Mouse (Mus musculus): ENCODE measurements around the gene Dstyk. TPM values are rescaled to one million over a fixed set of nuclear protein-coding genes. Genes with fewer than 3 reads are reported as not detected.

The Dstyk gene
- 14.4 and 14.9 TPM in 2 replicates for polyA plus RNA-seq (2016; fragmentation: Nextera tagmentation; extraction: Ambion mirVana)

- Histone ChIP-seq H3K9me3 (no peaks in the 10 kb centered on the region), H3K4me1 (peaks cover 47% of the 10 kb centered on the region), H3K27me3 (ENCODE audit: poor library complexity, severe bottlenecking) (peaks cover 4% of the 10 kb centered on the region; the same call in 1 of the 2 replicates), H3K27ac (peak within 1 kb of the TSS; percentile 94), H3K4me3 (peak within 1 kb of the TSS; percentile 65), H3K36me3 (replicated peaks) (no peaks in the 10 kb centered on the region; the same call in 1 of the 2 replicates)
- under 1% methylated on average over 85 of the region's 85 CpGs for WGBS
- DNase-seq (ENCODE audit: extremely low spot score, low spot score): peak; percentile 93
Observed at GRCm38 (mm10) chr1:132417319-132418251, at the start of gene Dstyk. Gene Dstyk (plus strand): TSS chr1:132417555.

- DNase-seq (ENCODE audit: extremely low spot score, low spot score): peak; percentile 77
- peak overlapping the region; percentile 11 for H3K4me3 ChIP-seq
- H3K9me3 ChIP-seq: no peaks in the 10 kb centered on the region
- no peaks in the 10 kb centered on the region for H3K27me3 ChIP-seq (ENCODE audit: poor library complexity, severe bottlenecking)
- peaks cover 81% of the 10 kb centered on the region for H3K36me3 ChIP-seq (replicated peaks)
- 36% methylated on average over 7 of the region's 7 CpGs for WGBS
- H3K27ac ChIP-seq: peak overlapping the region; percentile 54
- peaks cover 52% of the 10 kb centered on the region for H3K4me1 ChIP-seq
Observed at GRCm38 (mm10) chr1:132367692-132368506, 49.5 kb upstream of the Dstyk start.

- WGBS: 81% methylated on average over 9 of the region's 9 CpGs
- H3K9me3 ChIP-seq: no peaks in the 10 kb centered on the region
- H3K27ac ChIP-seq: peak overlapping the region; percentile 54; the same call in 1 of the 2 replicates
- no peak for DNase-seq (ENCODE audit: extremely low spot score, low spot score)
- H3K27me3 ChIP-seq (ENCODE audit: poor library complexity, severe bottlenecking): no peaks in the 10 kb centered on the region
- peaks cover 85% of the 10 kb centered on the region for H3K36me3 ChIP-seq (replicated peaks)
- no peak overlapping the region for H3K4me3 ChIP-seq
- peaks cover 75% of the 10 kb centered on the region for H3K4me1 ChIP-seq
Observed at GRCm38 (mm10) chr1:132370681-132371173, 46.6 kb upstream of the Dstyk start.

GRCm38 (mm10) chr1:132371298-132372081, 45.9 kb upstream of the Dstyk start:
- H3K36me3 ChIP-seq (replicated peaks): peaks cover 83% of the 10 kb centered on the region

GRCm38 (mm10) chr1:132372354-132372753, 45.0 kb upstream of the Dstyk start:
- H3K36me3 ChIP-seq (replicated peaks): peaks cover 83% of the 10 kb centered on the region
- 91% methylated on average over 5 of the region's 5 CpGs for WGBS
- H3K27ac ChIP-seq: 0 out of 2 replicates have a peak overlapping the region, but pooled peaks have one; percentile 58
- DNase-seq (ENCODE audit: extremely low spot score, low spot score): no peak
- no peaks in the 10 kb centered on the region for H3K9me3 ChIP-seq
- H3K27me3 ChIP-seq (ENCODE audit: poor library complexity, severe bottlenecking): no peaks in the 10 kb centered on the region
- H3K4me1 ChIP-seq: peaks cover 75% of the 10 kb centered on the region
- H3K4me3 ChIP-seq: no peak overlapping the region

More at GRCm38 (mm10) chr1:132371298-132372081, 45.9 kb upstream of the Dstyk start:
- 56% methylated on average over 8 of the region's 8 CpGs for WGBS
- Histone ChIP-seq H3K27ac (peak overlapping the region; percentile 58), H3K4me3 (no peak overlapping the region), H3K27me3 (ENCODE audit: poor library complexity, severe bottlenecking) (no peaks in the 10 kb centered on the region), H3K4me1 (peaks cover 75% of the 10 kb centered on the region), H3K9me3 (no peaks in the 10 kb centered on the region)
- no peak for DNase-seq (ENCODE audit: extremely low spot score, low spot score)

- WGBS: 92% methylated on average over 6 of the region's 6 CpGs
- Histone ChIP-seq H3K4me1 (peaks cover 75% of the 10 kb centered on the region), H3K9me3 (no peaks in the 10 kb centered on the region), H3K27ac (peak overlapping the region; percentile 58; the same call in 1 of the 2 replicates), H3K4me3 (no peak overlapping the region), H3K27me3 (ENCODE audit: poor library complexity, severe bottlenecking) (no peaks in the 10 kb centered on the region), H3K36me3 (replicated peaks) (peaks cover 87% of the 10 kb centered on the region)
- DNase-seq (ENCODE audit: extremely low spot score, low spot score): no peak
Observed at GRCm38 (mm10) chr1:132372896-132373534, 44.3 kb upstream of the Dstyk start.

- H3K9me3 ChIP-seq: no peaks in the 10 kb centered on the region
- H3K27ac ChIP-seq: peak overlapping the region; percentile 54
- peaks cover 93% of the 10 kb centered on the region for H3K36me3 ChIP-seq (replicated peaks)
- no peak for DNase-seq (ENCODE audit: extremely low spot score, low spot score)
- H3K27me3 ChIP-seq (ENCODE audit: poor library complexity, severe bottlenecking): no peaks in the 10 kb centered on the region
- H3K4me1 ChIP-seq: peaks cover 75% of the 10 kb centered on the region
- H3K4me3 ChIP-seq: no peak overlapping the region
- WGBS: 62% methylated on average over 5 of the region's 5 CpGs
Observed at GRCm38 (mm10) chr1:132374140-132374872, 43.0 kb upstream of the Dstyk start.

GRCm38 (mm10) chr1:132374873-132375244, 42.5 kb upstream of the Dstyk start:
- Histone ChIP-seq H3K27ac (peak overlapping the region; percentile 54), H3K4me3 (no peak overlapping the region), H3K4me1 (peaks cover 75% of the 10 kb centered on the region), H3K27me3 (ENCODE audit: poor library complexity, severe bottlenecking) (no peaks in the 10 kb centered on the region), H3K9me3 (no peaks in the 10 kb centered on the region), H3K36me3 (replicated peaks) (peaks cover 94% of the 10 kb centered on the region)
- 84% methylated on average over 3 of the region's 3 CpGs for WGBS
- DNase-seq (ENCODE audit: extremely low spot score, low spot score): no peak

- H3K27me3 ChIP-seq (ENCODE audit: poor library complexity, severe bottlenecking): no peaks in the 10 kb centered on the region
- H3K4me1 ChIP-seq: peaks cover 75% of the 10 kb centered on the region
- H3K27ac ChIP-seq: peak overlapping the region; percentile 54; the same call in 1 of the 2 replicates
- 55% methylated on average over 4 of the region's 4 CpGs for WGBS
- H3K4me3 ChIP-seq: no peak overlapping the region
- H3K9me3 ChIP-seq: no peaks in the 10 kb centered on the region
- peaks cover 94% of the 10 kb centered on the region for H3K36me3 ChIP-seq (replicated peaks)
- DNase-seq (ENCODE audit: extremely low spot score, low spot score): no peak
Observed at GRCm38 (mm10) chr1:132375256-132375655, 42.1 kb upstream of the Dstyk start.

- H3K4me1 ChIP-seq: peaks cover 72% of the 10 kb centered on the region
- no peak overlapping the region for H3K4me3 ChIP-seq
- H3K27ac ChIP-seq: peak overlapping the region; percentile 52
- WGBS: 71% methylated on average over 8 of the region's 8 CpGs
- peaks cover 94% of the 10 kb centered on the region for H3K36me3 ChIP-seq (replicated peaks)
- H3K9me3 ChIP-seq: no peaks in the 10 kb centered on the region
- H3K27me3 ChIP-seq (ENCODE audit: poor library complexity, severe bottlenecking): no peaks in the 10 kb centered on the region
- DNase-seq (ENCODE audit: extremely low spot score, low spot score): no peak
Observed at GRCm38 (mm10) chr1:132376211-132377054, 40.9 kb upstream of the Dstyk start.

Measured in forebrain, embryonic 10.5 days (tissue).